Mouse (Mus musculus): ENCODE measurements around the gene Zdhhc14. TPM values are rescaled to one million over a fixed set of nuclear protein-coding genes. Genes with fewer than 3 reads are reported as not detected.

Zdhhc14 gene
- polyA plus RNA-seq, 1 experiment from 2014 or later, result 12.8 TPM

DNA sequence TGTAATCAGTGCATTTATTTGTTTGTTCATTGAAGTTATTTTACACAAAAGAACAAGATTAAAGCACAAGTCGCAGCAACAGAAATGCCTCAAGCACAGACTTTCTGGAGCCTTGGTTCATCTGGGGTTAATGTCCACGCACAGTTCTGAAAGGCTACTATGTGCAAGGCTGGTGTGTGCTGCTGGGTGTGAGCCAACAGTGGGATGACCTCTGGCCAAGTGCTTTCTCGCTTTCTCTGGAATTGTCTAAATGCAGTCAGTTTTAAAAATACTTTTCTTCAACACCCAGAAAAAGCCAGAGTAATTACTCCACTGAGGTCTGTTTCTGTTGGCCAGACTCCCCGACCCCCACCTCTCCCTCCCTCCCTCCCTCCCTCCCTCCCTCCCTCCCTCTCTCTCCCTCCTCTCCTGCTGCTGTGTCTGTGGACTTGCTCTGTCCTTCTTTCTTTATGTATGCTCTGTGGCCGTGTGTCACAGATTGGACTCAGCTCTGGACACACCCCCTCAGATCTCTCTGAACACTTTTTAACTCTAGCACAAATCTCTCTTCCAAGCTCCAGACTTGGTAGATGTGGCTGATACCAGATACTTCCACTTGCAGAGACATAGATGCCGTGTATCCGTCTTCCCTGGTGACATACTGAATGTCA, 206.2 kb downstream of the Zdhhc14 start:
- Histone ChIP-seq H3K4me3 (ENCODE audit: low read depth, low read length) (no peak overlapping the region), H3K36me3 (ENCODE audit: control insufficient read depth, insufficient read depth, low read length) (no peaks in the 10 kb centered on the region), H3K4me2 (ENCODE audit: low read depth, low read length) (no peak overlapping the region), H3K27me3 (ENCODE audit: control insufficient read depth, insufficient read depth, low read length) (no peaks in the 10 kb centered on the region), H3K27ac (ENCODE audit: low read depth, low read length) (no peak overlapping the region), H3K4me1 (ENCODE audit: control insufficient read depth, insufficient read depth, low read length) (no peaks in the 10 kb centered on the region), H3K9ac (replicated peaks; ENCODE audit: low read depth, low read length) (no peak overlapping the region), H3K9me3 (ENCODE audit: control insufficient read depth, low read length) (no peaks in the 10 kb centered on the region)
- WGBS, result 56% methylated on average over 7 of the region's 7 CpGs
- ATAC-seq (ENCODE audit: low read depth), result no peak

DNA sequence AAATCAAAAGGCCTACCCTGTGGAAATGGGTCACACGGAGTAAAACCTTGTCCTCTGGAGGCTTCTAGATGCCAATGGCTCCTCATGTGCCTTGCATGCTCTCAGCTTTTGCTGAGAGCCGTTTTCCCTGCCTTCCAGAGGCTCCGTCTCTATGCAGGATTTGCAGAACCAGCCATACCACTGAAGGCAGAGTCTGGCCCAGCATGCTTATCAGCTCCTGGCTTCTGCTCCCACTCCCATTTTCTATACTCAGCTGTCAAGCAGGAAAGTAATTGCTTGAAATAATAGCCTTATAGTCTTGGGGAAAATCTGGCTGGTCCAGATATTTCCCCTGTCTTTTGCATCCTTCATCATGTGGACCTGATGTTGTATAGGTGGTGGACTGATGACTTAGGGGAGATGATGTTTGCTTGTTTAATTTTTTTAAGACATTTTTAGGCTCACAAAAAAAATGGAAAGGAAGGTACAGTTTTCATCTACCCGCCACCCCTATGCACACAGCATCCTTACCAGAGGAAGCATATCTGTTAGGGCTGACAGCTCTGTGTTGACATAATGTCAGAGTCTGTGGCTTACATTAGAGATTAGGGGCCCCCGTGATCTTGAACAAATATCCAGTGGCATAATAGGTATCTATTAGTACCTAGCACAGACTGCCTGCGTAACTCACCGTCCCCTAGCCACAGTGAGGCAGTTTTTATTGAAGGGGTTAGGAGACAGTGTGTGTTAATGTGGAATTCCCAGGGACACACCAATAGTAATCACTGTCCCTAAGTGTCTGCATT, 218.2 kb downstream of the Zdhhc14 start:
- no peaks in the 10 kb centered on the region for H3K27me3 ChIP-seq (ENCODE audit: control insufficient read depth, insufficient read depth, low read length)
- no peak overlapping the region for H3K4me2 ChIP-seq (ENCODE audit: low read depth, low read length)
- ATAC-seq (ENCODE audit: low read depth), result no peak
- 0 out of 2 replicates have a peak, but pooled peaks cover 2% of the 10 kb centered on the region for H3K4me1 ChIP-seq (ENCODE audit: control insufficient read depth, insufficient read depth, low read length)
- no peak overlapping the region for H3K4me3 ChIP-seq (ENCODE audit: low read depth, low read length)
- H3K27ac ChIP-seq (ENCODE audit: low read depth, low read length), result no peak overlapping the region
- no peaks in the 10 kb centered on the region for H3K36me3 ChIP-seq (ENCODE audit: control insufficient read depth, insufficient read depth, low read length)
- H3K9me3 ChIP-seq (ENCODE audit: control insufficient read depth, low read length), result no peaks in the 10 kb centered on the region
- H3K9ac ChIP-seq (replicated peaks; ENCODE audit: low read depth, low read length), result no peak overlapping the region
- 55% methylated on average over 7 of the region's 7 CpGs for WGBS

DNA sequence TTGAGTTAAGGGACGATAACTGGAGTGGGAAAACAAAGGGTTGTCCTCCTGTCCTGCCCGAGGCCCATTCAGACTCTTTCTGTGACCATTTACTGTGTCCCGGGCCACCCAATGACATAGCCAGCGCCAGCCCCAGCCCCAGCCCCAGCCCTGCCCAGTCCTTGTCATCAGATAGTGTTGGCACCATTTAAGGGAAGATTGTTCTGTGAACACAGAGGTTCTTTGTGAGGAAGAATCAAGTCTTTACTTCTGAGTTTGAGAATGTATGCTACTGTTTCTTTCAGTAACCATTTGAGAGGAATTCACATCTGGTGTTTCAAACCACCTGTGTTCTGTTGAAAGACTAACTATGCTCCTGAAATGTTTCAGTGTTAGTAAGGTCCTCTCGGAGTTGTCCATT, 219.5 kb downstream of the Zdhhc14 start:
- Histone ChIP-seq H3K36me3 (ENCODE audit: control insufficient read depth, insufficient read depth, low read length) (no peaks in the 10 kb centered on the region), H3K9me3 (ENCODE audit: control insufficient read depth, low read length) (no peaks in the 10 kb centered on the region), H3K9ac (replicated peaks; ENCODE audit: low read depth, low read length) (no peak overlapping the region), H3K4me3 (ENCODE audit: low read depth, low read length) (no peak overlapping the region), H3K4me2 (ENCODE audit: low read depth, low read length) (no peak overlapping the region), H3K27ac (ENCODE audit: low read depth, low read length) (no peak overlapping the region), H3K4me1 (ENCODE audit: control insufficient read depth, insufficient read depth, low read length) (0 out of 2 replicates have a peak, but pooled peaks cover 2% of the 10 kb centered on the region), H3K27me3 (ENCODE audit: control insufficient read depth, insufficient read depth, low read length) (no peaks in the 10 kb centered on the region)
- whole genome bisulfite sequencing, result 70% methylated on average over 5 of the region's 5 CpGs
- ATAC-seq (ENCODE audit: low read depth), result no peak

DNA sequence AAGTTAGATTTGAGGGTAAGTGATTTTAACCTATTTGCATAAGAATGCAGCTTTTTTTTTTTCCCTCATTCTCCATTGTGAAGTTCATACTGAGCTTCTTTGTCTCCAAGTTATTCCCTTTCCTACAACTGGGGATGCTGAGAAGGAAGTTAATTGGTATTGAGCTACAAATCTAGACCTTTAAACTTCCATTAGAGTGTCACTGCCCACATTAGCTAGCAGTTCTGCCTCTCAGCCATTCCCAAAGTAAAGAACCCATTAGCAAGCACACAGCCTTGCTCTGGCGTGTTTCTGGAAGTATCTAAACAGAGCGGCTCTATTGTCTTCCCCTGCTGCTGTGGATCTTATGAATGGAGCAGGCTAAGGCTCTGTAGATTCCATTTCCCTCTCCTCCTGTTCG, 220.8 kb downstream of the Zdhhc14 start:
- WGBS, result 29% methylated on average over 3 of the region's 3 CpGs
- no peak for ATAC-seq (ENCODE audit: low read depth)
- no peak overlapping the region for H3K4me3 ChIP-seq (ENCODE audit: low read depth, low read length)
- H3K4me2 ChIP-seq (ENCODE audit: low read depth, low read length), result no peak overlapping the region
- H3K27ac ChIP-seq (ENCODE audit: low read depth, low read length), result no peak overlapping the region; the same call in 1 of the 2 replicates
- no peaks in the 10 kb centered on the region for H3K27me3 ChIP-seq (ENCODE audit: control insufficient read depth, insufficient read depth, low read length)
- H3K36me3 ChIP-seq (ENCODE audit: control insufficient read depth, insufficient read depth, low read length), result no peaks in the 10 kb centered on the region
- no peaks in the 10 kb centered on the region for H3K9me3 ChIP-seq (ENCODE audit: control insufficient read depth, low read length)
- H3K4me1 ChIP-seq (ENCODE audit: control insufficient read depth, insufficient read depth, low read length), result 0 out of 2 replicates have a peak, but pooled peaks cover 2% of the 10 kb centered on the region
- H3K9ac ChIP-seq (replicated peaks; ENCODE audit: low read depth, low read length), result no peak overlapping the region

DNA sequence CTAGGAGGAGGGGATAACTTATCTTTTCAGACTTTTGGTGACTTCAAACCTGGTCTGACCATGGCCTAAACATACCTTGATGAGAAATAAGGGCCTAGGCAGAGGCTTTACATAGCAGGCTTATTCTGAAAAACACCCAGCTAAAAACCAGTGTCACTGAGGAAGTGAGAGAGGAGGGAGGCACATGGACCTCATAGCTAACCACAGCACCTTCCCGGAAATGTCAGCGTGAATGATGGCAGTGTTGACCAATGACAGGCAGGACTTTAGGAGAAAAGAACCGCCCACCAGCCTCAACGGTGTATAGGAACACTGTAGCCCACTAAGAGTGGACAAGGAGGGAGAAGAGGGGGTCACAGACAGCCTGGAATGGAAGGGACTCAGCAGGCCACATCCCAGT, 224.6 kb downstream of the Zdhhc14 start:
- Histone ChIP-seq H3K9ac (replicated peaks; ENCODE audit: low read depth, low read length) (no peak overlapping the region), H3K27me3 (ENCODE audit: control insufficient read depth, insufficient read depth, low read length) (no peaks in the 10 kb centered on the region), H3K27ac (ENCODE audit: low read depth, low read length) (no peak overlapping the region), H3K9me3 (ENCODE audit: control insufficient read depth, low read length) (no peaks in the 10 kb centered on the region), H3K4me3 (ENCODE audit: low read depth, low read length) (no peak overlapping the region), H3K4me1 (ENCODE audit: control insufficient read depth, insufficient read depth, low read length) (no peaks in the 10 kb centered on the region), H3K4me2 (ENCODE audit: low read depth, low read length) (no peak overlapping the region), H3K36me3 (ENCODE audit: control insufficient read depth, insufficient read depth, low read length) (no peaks in the 10 kb centered on the region)
- no peak for ATAC-seq (ENCODE audit: low read depth)
- 85% methylated on average over 4 of the region's 4 CpGs for WGBS

DNA sequence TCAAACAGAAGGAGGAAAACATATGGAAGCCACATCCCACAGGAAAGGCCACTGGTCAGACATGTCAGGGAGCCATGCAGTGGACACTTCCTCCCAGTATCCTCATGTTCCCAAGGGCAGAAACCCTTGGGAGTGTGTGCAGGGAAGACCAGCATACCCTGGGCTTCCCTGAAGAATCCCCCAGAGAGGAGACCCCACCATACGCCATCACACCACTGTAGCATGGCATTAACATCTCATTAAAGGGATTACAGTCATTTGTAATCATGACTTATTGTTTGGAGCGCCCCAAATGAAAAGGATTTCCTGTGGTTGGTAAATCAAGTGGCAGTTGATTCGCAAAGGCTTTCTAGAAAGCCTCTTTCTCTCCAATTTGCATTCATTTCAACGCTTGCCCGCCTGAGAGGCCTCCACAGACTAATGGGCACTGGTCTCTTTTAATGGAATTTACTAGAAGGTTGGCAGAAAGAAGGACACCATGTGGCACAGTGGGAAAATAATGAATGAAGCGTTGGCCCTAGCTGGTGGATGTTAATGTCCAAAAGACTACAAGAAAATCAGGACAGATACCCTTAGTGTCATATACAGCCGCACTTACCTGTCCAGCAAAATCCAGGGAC, 226.5 kb downstream of the Zdhhc14 start:
- no peak for ATAC-seq (ENCODE audit: low read depth)
- no peaks in the 10 kb centered on the region for H3K9me3 ChIP-seq (ENCODE audit: control insufficient read depth, low read length)
- WGBS, result 37% methylated on average over 7 of the region's 7 CpGs

DNA sequence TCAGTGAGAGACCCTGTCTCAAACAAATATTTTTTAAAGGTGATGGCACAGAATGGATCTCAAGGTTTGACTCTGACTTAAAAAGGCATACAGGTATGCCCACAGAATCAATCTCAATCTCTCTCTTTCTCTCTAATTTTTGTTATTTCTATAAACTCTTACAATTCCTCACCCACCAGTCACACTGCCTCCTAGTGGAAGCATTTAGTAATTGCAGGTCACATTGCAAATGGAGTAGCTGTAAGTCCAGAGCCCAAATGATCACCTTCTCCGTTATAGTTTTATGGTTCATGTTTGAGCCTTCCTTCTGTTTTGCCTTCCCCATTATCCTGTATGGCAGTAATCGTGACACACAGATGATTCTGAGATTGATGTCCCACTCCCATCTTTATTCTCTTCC, 230.4 kb downstream of the Zdhhc14 start:
- WGBS, result 90% methylated on average over 2 of the region's 2 CpGs
- H3K4me2 ChIP-seq (ENCODE audit: low read depth, low read length), result no peak overlapping the region
- no peaks in the 10 kb centered on the region for H3K9me3 ChIP-seq (ENCODE audit: control insufficient read depth, low read length)
- no peaks in the 10 kb centered on the region for H3K4me1 ChIP-seq (ENCODE audit: control insufficient read depth, insufficient read depth, low read length)
- H3K36me3 ChIP-seq (ENCODE audit: control insufficient read depth, insufficient read depth, low read length), result no peaks in the 10 kb centered on the region
- no peak for ATAC-seq (ENCODE audit: low read depth)
- H3K27ac ChIP-seq (ENCODE audit: low read depth, low read length), result no peak overlapping the region
- H3K27me3 ChIP-seq (ENCODE audit: control insufficient read depth, insufficient read depth, low read length), result no peaks in the 10 kb centered on the region
- no peak overlapping the region for H3K4me3 ChIP-seq (ENCODE audit: low read depth, low read length)
- H3K9ac ChIP-seq (replicated peaks; ENCODE audit: low read depth, low read length), result no peak overlapping the region

More for the DNA sequence above, 226.5 kb downstream of the Zdhhc14 start:
- Histone ChIP-seq H3K9ac (replicated peaks; ENCODE audit: low read depth, low read length) (no peak overlapping the region), H3K36me3 (ENCODE audit: control insufficient read depth, insufficient read depth, low read length) (no peaks in the 10 kb centered on the region), H3K4me3 (ENCODE audit: low read depth, low read length) (no peak overlapping the region), H3K4me1 (ENCODE audit: control insufficient read depth, insufficient read depth, low read length) (no peaks in the 10 kb centered on the region), H3K27me3 (ENCODE audit: control insufficient read depth, insufficient read depth, low read length) (no peaks in the 10 kb centered on the region), H3K27ac (ENCODE audit: low read depth, low read length) (no peak overlapping the region), H3K4me2 (ENCODE audit: low read depth, low read length) (no peak overlapping the region)

DNA sequence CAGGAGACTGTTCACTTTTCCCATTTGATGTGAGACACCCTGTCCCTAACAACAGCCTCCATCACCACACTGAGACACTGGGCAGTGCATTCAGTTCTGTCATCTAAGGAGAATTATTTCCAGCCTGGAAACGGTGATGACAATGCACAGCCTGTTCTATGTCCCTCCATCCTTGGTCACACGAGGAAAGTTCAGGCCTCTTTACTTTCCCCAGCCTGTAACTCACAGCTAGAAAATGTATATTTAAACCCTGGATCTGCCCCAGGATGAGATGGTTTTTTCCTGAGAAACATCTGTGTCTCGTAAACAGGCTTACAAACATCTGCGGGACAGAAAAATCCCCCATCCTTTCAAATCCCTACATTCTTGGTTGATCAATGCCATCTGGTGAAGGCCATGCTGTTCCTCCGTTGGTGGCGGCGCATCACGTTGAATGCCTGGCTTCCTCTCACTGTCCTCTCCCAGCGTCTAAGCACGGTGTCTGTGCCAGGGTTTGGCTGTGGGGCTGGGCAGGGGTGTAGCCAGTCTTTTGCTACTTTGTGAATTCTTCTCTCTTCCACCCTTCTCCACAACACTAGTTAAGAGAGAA, 231.3 kb downstream of the Zdhhc14 start:
- Histone ChIP-seq H3K27me3 (ENCODE audit: control insufficient read depth, insufficient read depth, low read length) (no peaks in the 10 kb centered on the region), H3K4me3 (ENCODE audit: low read depth, low read length) (no peak overlapping the region), H3K9me3 (ENCODE audit: control insufficient read depth, low read length) (no peaks in the 10 kb centered on the region), H3K36me3 (ENCODE audit: control insufficient read depth, insufficient read depth, low read length) (no peaks in the 10 kb centered on the region), H3K4me1 (ENCODE audit: control insufficient read depth, insufficient read depth, low read length) (no peaks in the 10 kb centered on the region), H3K9ac (replicated peaks; ENCODE audit: low read depth, low read length) (no peak overlapping the region), H3K27ac (ENCODE audit: low read depth, low read length) (no peak overlapping the region), H3K4me2 (ENCODE audit: low read depth, low read length) (no peak overlapping the region)
- 77% methylated on average over 10 of the region's 10 CpGs for WGBS
- no peak for ATAC-seq (ENCODE audit: low read depth)
